Mouse (Mus musculus): ENCODE measurements around the gene Sash1. TPM values are rescaled to one million over a fixed set of nuclear protein-coding genes. Genes with fewer than 3 reads are reported as not detected.

Sash1 gene
- total RNA-seq, 1 experiment from 2014 or later, result 6.9 TPM

DNA sequence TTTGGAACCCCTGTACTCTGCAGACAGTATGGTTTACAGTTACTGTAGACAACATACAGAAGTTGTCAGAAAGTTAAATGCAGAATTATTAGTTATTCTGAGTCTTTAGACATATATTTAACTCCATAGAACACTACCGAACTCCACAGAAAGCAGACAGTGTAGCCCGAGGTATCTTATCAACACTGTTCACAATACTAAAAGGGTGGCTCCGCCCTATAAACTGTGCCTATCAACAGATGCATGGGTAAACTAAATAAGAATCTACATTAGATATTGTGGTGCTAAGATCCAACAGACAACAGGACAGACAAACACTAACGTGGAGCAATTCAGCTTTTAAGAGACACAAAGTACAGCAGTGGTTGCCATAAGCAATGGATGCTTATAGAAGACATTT is 106.0 kb downstream of the Sash1 start:
- no peak for ATAC-seq (replicated peaks in 1 of 2; ENCODE audit: insufficient read depth in 1 of 2, low FRiP score in 2 of 2, low TSS enrichment in 1 of 2, low read depth in 1 of 2, poor library complexity in 2 of 2, severe bottlenecking in 2 of 2)

- no peak for ATAC-seq (replicated peaks in 1 of 2; ENCODE audit: insufficient read depth in 1 of 2, low FRiP score in 2 of 2, low TSS enrichment in 1 of 2, low read depth in 1 of 2, poor library complexity in 2 of 2, severe bottlenecking in 2 of 2)
These were observed 107.0 kb downstream of the Sash1 start for GRCm38 (mm10) chr10:8778845-8779244.

GRCm38 (mm10) chr10:8777552-8778253 is 108.2 kb downstream of the Sash1 start:
- peak; percentile 75 to 84 for ATAC-seq (replicated peaks in 1 of 2; ENCODE audit: insufficient read depth in 1 of 2, low FRiP score in 2 of 2, low TSS enrichment in 1 of 2, low read depth in 1 of 2, poor library complexity in 2 of 2, severe bottlenecking in 2 of 2)

DNA sequence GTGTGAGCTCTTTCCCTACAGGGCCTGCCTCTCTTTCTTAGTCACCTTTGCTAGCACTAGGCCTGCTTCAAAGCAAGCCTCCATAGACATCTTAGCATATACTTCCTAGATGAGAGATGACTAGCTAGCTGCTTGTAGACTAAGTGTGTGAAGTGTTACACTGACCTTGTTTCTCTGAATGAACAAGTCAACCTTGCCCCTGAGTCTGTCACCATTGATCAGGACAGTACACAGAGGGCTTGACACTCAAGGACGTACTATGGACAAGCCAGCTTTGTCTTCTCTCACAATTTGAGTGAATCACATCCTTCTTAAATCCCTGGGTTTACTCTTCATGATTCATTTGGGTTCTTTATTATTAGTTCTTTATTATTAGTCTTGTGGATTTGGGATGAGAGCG is 109.1 kb downstream of the Sash1 start:
- ATAC-seq (replicated peaks in 1 of 2; ENCODE audit: insufficient read depth in 1 of 2, low FRiP score in 2 of 2, low TSS enrichment in 1 of 2, low read depth in 1 of 2, poor library complexity in 2 of 2, severe bottlenecking in 2 of 2), result no peak

DNA sequence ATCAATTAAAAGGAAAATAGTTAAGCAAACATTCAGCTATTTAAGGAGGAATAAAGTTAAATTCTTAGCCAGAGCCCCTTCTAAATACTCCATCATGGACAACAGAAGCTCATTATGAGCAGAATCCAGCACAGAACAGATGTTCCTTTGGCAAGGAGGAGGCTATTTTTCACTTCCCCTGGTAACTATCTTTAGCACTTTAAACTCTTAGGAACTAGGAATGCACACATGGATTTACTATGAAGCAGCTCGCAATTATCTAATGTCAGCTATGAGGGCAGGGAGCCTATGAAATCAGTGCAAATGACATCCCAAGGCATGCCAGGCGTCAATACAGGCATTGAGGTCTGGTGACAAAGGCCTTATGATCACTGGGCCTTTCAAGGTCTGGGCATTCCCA is 110.1 kb downstream of the Sash1 start:
- ATAC-seq (replicated peaks in 1 of 2; ENCODE audit: insufficient read depth in 1 of 2, low FRiP score in 2 of 2, low TSS enrichment in 1 of 2, low read depth in 1 of 2, poor library complexity in 2 of 2, severe bottlenecking in 2 of 2), result no peak

DNA sequence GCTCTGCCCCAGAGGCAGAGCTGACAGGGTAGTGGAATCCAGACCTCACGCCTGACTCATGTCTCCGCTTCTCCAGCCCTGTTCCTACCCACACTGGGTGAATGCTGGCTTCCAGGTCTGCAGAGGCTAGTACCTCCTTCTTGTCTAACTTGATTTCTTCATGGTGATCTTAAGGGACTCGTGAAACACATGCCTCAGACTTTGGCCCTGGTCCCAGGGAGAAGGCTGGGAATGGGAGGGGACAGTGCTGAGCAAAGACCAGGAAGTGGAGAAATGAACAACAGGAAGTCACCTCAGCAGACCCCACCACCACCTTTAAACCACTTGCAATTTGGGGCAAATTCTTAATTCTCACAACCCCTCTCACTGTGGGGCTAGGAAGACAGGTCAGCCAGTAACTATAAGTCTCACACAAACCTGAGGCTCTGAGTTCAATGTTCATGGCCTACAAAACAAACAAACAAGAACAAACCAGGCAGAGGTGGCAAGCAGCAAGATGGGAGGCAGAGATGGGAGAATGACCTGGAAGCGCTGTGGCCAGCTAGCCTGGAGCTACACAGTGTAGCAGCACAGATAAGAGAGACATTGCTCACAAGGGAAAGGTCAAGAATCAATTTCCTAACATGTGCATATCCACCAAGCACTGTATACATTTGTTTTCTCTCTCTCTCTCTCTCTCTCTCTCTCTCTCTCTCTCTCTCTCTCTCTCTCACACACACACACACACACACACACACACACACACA is 113.2 kb downstream of the Sash1 start:
- peak; percentile 25 to 32; a peak in 2 of 4 replicates for ATAC-seq (replicated peaks in 1 of 2; ENCODE audit: insufficient read depth in 1 of 2, low FRiP score in 2 of 2, low TSS enrichment in 1 of 2, low read depth in 1 of 2, poor library complexity in 2 of 2, severe bottlenecking in 2 of 2)

DNA sequence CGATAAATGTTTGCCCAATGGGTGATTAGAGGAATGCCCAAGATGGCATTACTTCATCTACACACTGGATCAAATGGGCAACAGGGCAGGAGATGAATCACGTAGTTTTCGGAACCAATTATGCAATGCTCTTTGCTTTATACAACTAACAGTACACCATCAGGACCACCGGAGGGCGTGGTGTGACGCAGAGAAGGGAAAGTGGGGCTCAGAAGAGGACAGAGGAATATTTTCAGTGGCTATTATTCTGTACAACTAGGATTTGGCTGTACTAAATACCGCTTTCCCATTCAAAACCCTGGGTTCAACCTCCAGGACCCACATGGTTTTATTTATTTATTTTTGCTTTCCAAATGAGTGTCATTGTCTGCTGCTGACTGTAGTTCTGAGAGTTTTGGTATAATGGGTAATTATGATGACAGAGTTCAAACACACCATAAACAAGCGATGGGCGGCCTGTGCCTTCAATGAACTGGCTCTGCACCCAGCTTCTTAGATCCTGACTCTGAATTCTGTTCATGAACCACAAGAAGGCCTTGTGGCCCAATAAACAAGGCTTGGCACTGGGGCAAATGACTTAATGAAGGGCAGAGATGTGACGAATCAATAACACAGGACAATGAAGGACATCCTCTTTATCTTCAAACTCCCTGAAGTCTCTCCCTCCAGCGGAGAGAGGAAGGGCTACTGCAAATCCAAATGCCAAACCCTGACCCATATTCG is 114.8 kb downstream of the Sash1 start:
- ATAC-seq (replicated peaks in 1 of 2; ENCODE audit: insufficient read depth in 1 of 2, low FRiP score in 2 of 2, low TSS enrichment in 1 of 2, low read depth in 1 of 2, poor library complexity in 2 of 2, severe bottlenecking in 2 of 2), result no peak

DNA sequence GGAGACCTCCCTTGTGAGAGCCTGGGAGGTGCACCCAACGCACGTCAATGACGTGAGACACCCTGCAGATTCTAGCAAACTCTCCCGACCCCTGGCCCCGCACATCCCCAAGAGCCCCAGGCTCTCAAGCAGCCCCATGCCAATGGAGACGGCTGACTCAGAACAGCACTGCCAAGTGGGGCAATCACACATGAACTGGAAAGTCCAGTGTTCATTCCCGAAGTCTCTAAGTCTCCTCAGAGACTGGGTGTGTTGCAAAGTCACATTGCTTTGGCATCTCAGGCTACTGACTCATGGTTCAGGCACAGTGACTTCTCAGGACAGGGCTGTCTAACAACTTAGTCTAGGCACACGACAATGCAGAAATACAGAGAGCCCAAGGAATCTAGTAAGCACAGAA is 117.2 kb downstream of the Sash1 start:
- no peak for ATAC-seq (replicated peaks in 1 of 2; ENCODE audit: insufficient read depth in 1 of 2, low FRiP score in 2 of 2, low TSS enrichment in 1 of 2, low read depth in 1 of 2, poor library complexity in 2 of 2, severe bottlenecking in 2 of 2)

DNA sequence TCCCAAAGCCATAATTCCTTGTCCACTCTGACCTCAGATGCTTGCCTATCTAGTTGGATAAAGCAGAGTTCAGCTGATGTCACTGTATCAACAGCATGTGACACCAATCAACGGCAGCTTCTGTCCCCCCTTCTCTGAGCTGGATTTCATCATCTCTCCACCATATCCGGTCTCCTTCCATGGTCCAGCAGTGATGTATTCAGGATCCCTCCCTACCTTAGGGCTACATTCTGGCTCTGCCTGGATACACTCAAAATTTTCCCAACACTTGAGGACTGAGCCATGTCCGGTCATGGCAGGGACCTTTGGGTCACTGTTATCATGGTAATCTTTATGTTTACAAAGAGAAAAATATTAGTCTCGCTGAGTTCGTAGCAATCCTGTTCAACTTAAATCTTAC is 118.5 kb downstream of the Sash1 start:
- ATAC-seq (replicated peaks in 1 of 2; ENCODE audit: insufficient read depth in 1 of 2, low FRiP score in 2 of 2, low TSS enrichment in 1 of 2, low read depth in 1 of 2, poor library complexity in 2 of 2, severe bottlenecking in 2 of 2), result no peak

DNA sequence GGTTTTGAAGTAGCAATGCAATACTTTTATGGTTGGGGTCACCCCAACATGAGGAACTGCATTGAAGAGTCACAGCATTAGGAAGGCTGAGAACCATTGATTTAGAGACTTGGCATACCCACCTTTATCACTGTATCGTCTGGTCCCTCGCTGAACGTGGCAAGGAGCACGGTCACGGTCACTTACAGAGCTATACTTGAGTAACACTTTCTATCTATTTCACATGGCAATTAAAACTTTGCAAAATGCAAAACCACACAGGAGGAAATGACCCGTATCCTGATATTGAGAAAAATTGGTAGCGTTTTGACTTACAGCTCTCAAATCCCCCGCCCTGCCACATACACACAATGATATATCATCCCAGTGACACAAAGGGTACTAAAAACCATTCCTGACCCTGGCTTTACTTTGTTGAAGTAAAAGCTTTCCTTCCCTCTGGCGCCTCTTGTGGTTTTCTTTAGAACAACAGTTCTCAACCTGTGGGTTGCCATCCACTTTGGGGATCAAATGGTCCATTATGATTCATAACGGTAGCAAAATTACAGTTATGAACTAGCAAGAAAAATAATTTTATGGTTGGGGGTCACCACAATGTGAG is 119.8 kb downstream of the Sash1 start:
- peak; percentile 77 to 86 for ATAC-seq (replicated peaks in 1 of 2; ENCODE audit: insufficient read depth in 1 of 2, low FRiP score in 2 of 2, low TSS enrichment in 1 of 2, low read depth in 1 of 2, poor library complexity in 2 of 2, severe bottlenecking in 2 of 2)

DNA sequence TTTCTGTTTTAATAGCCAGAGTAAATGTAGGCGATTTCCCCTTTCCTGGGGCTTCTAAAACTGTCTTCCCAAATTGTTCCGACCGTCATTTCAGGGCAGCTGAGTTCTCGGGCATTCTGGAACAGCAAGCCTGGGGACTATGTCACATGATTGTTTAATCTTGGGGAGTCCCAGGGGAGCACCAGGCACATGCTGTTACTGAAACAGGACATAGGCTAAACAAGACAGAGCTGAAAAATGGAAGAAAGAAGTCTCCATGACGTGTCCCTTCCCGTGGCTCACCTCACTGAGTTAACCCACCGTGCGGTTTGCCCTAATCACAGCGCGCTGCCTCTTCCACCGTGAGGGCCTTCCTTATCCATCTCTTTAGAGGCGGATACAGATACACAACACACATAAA is 123.1 kb downstream of the Sash1 start:
- ATAC-seq (replicated peaks in 1 of 2; ENCODE audit: insufficient read depth in 1 of 2, low FRiP score in 2 of 2, low TSS enrichment in 1 of 2, low read depth in 1 of 2, poor library complexity in 2 of 2, severe bottlenecking in 2 of 2), result no peak

GRCm38 (mm10) chr10:8762209-8762701 is 123.6 kb downstream of the Sash1 start:
- no peak for ATAC-seq (replicated peaks in 1 of 2; ENCODE audit: insufficient read depth in 1 of 2, low FRiP score in 2 of 2, low TSS enrichment in 1 of 2, low read depth in 1 of 2, poor library complexity in 2 of 2, severe bottlenecking in 2 of 2)

GRCm38 (mm10) chr10:8761656-8762055 is 124.2 kb downstream of the Sash1 start:
- no peak for ATAC-seq (replicated peaks in 1 of 2; ENCODE audit: insufficient read depth in 1 of 2, low FRiP score in 2 of 2, low TSS enrichment in 1 of 2, low read depth in 1 of 2, poor library complexity in 2 of 2, severe bottlenecking in 2 of 2)

GRCm38 (mm10) chr10:8760598-8760997 is 125.3 kb downstream of the Sash1 start:
- peak in 1 of 2 experiments; percentile 25; a peak in 1 of 4 replicates for ATAC-seq (replicated peaks in 1 of 2; ENCODE audit: insufficient read depth in 1 of 2, low FRiP score in 2 of 2, low TSS enrichment in 1 of 2, low read depth in 1 of 2, poor library complexity in 2 of 2, severe bottlenecking in 2 of 2)

- ATAC-seq (replicated peaks in 1 of 2; ENCODE audit: insufficient read depth in 1 of 2, low FRiP score in 2 of 2, low TSS enrichment in 1 of 2, low read depth in 1 of 2, poor library complexity in 2 of 2, severe bottlenecking in 2 of 2), result peak; percentile 98 to 99
These were observed 126.6 kb downstream of the Sash1 start for GRCm38 (mm10) chr10:8759228-8759627.

DNA sequence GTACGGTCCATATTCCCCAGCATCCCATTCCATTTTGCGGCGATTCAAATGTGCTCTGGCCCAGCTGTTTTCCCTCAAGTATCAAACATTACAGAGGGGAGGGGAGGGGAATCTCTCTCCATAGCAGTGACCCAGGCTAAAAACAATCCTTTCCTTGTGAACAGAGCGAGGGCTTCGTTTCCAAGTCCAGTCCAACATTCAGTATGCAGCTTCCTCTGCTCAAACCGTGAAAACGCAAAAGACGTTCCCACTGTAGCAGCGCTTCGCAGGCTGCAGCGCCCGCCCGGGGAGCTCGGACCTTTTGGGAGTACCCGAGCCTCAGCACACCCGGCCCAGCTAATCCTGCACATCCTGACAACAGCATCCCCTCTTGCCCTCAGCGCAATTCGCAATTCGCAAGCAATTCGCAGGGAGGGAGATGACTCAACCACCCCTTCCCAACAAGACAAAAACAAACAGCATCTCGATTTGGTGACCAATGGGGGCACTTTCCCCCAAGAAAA is 128.4 kb downstream of the Sash1 start:
- ATAC-seq (replicated peaks in 1 of 2; ENCODE audit: insufficient read depth in 1 of 2, low FRiP score in 2 of 2, low TSS enrichment in 1 of 2, low read depth in 1 of 2, poor library complexity in 2 of 2, severe bottlenecking in 2 of 2), result no peak

- no peak for ATAC-seq (replicated peaks in 1 of 2; ENCODE audit: insufficient read depth in 1 of 2, low FRiP score in 2 of 2, low TSS enrichment in 1 of 2, low read depth in 1 of 2, poor library complexity in 2 of 2, severe bottlenecking in 2 of 2)
These were observed 129.1 kb downstream of the Sash1 start for GRCm38 (mm10) chr10:8756604-8757354.
